Mouse (Mus musculus): ENCODE data around the gene Zer1.

Gene Zer1

GRCm38 (mm10) chr2:30123729-30124471 is 485 bp downstream of the Zer1 start:
- DNase-seq = peak; percentile 65

DNA sequence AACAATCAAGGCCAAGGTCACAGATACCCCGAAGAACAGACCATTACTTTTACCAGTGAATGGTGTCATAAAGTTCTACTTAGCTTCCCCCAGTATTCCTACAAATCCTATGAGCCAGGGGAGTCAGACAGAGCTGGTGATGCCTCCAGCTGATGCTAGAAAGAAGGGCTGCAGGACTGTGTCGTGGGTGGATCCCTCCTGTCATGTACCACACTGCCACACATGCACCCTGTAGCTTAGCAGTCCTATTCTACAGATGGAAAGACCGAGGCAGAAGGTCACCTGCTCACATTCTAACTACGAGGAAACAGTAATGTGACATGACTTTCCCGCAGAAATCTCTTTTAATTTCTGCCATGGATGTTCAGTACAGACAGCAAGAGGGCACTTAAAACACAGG is 1.6 kb downstream of the Zer1 start:
- DNase-seq = no peak

GRCm38 (mm10) chr2:30120269-30120668 is 4.1 kb downstream of the Zer1 start:
- DNase-seq = no peak

- DNase-seq = no peak
These were observed 4.7 kb downstream of the Zer1 start for GRCm38 (mm10) chr2:30119641-30120051.

DNA sequence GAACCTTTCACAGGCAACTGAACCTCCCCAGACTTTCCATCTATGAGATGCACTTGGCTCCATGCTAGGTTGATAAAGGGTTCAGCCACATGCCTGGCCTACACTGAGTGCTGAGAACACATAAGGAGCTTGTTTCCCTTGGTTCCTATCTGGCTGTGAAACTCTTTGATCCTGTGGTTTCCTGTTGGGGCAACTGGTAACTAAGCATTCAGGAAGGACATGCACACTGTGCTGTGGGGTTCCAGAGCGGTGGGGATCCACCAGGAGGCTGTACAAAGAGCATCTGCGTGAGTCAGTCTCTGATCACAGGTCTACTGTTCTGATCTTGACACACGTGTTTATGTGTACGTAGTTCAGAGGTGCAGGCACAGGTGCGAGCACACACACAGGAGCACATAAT is 11.8 kb downstream of the Zer1 start:
- no peak for DNase-seq

GRCm38 (mm10) chr2:30111500-30111899 is 12.9 kb downstream of the Zer1 start:
- DNase-seq = no peak

GRCm38 (mm10) chr2:30108260-30108659 is 16.1 kb downstream of the Zer1 start:
- DNase-seq = no peak

DNA sequence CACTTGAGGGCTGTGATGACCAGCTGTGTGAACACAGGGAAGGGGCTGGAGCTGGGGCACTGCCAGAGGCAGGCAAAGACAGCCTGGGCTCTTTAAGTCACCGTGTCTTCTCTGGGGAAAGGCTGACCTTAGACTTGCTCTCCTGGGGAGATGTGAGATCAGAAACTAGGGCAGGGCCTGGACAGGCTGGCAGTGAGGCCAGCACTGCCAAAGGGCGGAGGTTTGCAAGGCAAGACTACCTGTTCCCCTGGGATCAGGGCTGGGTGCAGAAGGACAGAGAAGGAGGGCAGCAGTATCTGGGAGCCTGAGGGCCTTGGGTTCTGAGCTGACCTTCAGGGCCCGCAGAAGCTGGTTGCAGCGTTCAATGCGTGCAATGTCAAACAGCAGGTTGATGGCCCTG is 16.7 kb downstream of the Zer1 start:
- no peak for DNase-seq

DNA sequence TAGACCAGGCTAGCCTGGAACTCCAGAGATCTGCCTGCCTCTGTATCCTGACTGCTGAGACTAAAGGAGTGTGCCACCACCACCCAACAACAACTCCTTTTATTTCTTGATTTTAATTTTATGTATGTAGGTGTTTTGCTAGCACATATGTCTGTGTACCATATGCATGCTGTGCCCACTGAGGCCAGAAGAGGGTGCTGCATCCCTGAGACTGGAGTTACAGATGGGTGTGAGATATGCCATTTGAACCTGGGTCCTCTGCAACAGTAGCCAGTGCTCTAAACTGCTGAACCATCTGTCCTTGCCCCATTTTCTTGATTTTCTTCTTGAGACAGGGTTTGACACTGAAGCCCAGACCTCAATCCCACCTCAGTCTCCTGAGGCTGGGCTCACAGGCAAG is 18.0 kb downstream of the Zer1 start:
- no peak for DNase-seq

DNA sequence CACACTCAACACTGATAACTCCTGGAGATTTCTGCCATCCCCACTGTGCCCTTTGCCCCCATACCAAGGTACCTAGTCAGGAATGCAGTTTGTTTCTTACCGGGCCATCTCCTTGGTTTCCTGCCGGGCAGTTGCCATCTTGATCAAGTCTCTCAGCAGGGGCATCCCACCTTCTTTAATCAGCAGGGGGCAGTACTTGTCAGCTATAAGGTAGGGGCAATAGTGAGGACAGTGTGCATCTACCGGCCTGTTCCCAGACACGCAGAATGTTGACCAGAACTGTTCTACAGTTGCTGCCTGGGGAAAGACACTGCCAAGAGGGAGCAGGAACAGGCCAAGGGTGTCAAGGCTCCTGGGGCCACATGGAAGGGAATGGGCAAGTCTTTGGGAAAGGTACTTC is 24.2 kb downstream of the Zer1 start:
- no peak for DNase-seq

- peak; percentile 53 for DNase-seq
These were observed 28.4 kb downstream of the Zer1 start for GRCm38 (mm10) chr2:30095882-30096527.

DNA sequence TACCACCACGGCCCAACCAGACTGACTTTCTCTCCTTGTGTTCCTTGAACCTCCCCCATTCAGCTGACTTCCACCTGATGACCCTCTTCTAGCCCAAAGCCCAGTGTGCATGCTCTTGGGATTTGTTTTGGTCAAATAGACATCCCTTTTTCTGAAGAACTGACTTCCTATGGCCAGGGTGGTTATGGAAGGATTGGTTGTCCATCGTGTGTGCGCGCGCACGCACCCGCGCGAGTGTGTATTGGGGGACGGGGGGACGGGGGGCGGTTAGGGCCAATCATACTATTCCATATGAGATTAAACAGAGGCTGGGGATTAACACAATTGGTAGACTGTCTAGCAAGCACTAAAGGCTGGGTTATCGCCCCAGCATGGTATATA is 30.2 kb downstream of the Zer1 start:
- no peak for DNase-seq

DNA sequence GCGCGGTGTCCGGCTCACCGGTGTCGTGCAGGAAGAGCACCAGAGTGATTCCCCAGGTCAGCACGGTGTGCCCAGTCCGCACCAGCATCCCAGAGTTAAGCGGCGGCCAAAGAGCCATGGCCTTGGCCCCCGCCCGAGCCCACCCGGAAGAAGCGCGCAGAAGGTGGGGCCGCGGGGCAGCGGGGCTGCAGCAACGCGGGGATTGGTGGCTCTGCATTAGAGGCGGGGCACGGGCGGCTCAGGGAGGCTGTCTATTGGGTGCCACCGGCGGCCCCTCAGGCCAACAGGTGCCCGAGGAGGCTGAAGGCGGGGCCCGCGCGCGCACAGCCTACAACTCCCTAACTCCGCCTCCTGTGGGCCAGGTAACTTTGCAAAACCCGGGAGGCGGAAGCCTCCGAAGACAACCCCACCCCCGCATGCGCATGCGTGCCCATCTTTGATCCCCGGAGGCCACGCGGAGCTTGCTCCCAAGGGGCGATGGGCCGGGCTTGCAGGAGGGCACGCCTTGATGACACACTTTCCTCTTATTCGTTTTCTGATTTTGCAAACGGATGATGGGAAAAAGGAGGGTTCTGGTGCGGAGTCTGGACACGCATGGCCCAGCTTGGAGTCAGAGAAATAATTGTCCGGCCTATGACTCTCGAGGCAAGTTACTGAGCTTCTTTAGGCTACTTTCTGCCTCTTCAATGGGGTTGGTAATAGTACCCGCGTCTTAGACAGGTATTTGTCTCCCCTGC is 30.7 kb downstream of the Zer1 start, which contains the start of gene Zdhhc12:
TSS of gene Zdhhc12 (minus strand) at position 178 of the 737 bp plus-strand sequence.
- peak; percentile 93 for DNase-seq

- no peak for DNase-seq
These were observed 32.0 kb downstream of the Zer1 start for GRCm38 (mm10) chr2:30092280-30092918.

- DNase-seq = no peak
These were observed 32.9 kb downstream of the Zer1 start for GRCm38 (mm10) chr2:30091521-30091920.

GRCm38 (mm10) chr2:30087310-30087709 is 37.1 kb downstream of the Zer1 start:
- DNase-seq = no peak

DNA sequence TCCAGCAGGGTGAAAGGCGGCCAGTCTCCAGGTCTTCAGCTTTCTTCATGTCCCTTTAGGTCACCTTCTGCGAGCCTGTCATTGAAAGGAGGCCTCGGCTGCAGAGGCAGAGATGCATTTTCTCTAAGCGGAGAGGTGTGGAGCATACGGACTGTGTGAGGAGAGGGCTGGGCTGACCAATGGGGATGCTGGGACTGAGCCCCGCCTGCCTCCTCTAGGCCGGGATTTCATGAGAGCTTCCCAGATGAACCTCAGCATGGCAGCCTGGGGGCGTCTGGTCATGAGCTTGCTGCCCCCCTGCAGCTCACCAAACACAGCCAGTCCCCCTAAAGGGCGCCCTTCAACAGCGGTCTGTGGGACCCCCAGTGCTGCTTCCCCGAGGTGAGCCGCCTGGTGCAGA is 39.8 kb downstream of the Zer1 start:
- DNase-seq = no peak

DNA sequence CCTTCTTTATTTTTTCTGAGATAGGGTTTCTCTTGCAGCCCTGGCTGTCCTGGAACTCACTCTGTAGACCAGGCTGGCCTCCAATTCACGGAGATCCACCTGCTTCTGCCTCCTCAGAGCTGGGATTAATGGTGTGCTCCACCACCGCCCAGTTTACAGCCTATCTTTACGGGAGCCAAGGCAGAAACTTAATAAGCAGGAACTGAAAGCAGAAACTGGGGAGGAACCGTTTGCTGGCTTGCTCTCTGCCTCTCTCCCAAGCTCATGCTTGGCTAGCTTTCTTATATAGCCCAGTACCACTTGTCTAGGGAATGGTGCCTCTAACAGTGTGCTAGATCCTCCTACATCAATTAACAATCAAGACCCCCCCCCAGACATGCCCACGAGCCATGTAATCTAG is 40.3 kb downstream of the Zer1 start:
- no peak for DNase-seq

- DNase-seq = no peak
These were observed 44.1 kb downstream of the Zer1 start for GRCm38 (mm10) chr2:30080181-30080800.

DNA sequence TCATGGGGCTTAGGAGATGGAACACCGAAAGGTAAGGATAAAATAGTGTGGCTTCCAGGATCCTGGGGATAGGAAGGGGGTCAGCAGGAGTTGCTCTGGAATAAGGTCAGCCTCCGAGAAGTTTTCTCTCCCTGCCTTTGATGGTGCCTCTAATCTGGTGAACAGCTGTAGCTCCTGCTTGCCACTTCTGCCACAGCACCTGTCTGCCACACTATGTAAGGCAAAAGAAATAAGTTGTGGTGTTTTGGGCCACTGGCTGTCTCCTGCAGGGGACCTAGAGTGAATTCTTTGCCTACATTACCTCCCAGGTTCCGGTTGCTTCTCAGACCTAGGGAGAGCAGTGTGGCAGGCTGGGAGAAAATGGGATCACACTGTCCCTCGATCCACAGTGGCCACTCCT is 45.6 kb downstream of the Zer1 start:
- no peak for DNase-seq

DNA sequence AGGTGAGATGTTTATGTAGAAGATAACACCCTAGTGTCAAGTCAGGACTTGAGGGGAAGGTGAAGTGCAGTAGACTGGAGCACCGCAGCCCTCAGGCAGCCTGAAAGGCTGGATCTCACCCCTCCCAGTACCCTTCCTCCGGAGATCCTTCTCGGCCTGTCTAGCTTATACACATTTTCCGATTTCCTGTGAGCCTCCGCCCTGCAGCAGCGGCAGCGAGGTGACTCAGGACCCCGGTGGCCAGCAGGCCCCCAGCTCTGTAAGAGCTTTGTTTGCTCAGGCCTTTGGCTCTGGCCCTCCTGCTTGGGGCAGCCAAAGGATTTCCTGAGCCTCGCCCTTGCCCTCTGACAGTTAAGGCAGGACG is 46.1 kb downstream of the Zer1 start:
- DNase-seq = no peak

- DNase-seq = peak; percentile 74
These were observed 46.7 kb downstream of the Zer1 start, which contains the start of gene Pkn3 for GRCm38 (mm10) chr2:30077502-30078348. Gene Pkn3, plus strand, starts transcription at chr2:30077684.

Measured in cerebellum, adult 9-10 months (tissue).